Mouse (Mus musculus) embryo, embryonic 11.5 days (tissue): ENCODE measurements around the gene Gm43552.

Experiments used
- DNase-seq: peaks from one replicate; pipeline ENCODE4 v3.0.0-alpha.2; 2012; ENCODE audit warnings: low read depth, low spot score

The Gm43552 gene

GRCm38 (mm10) chr5:65438041-65438440, 54.6 kb downstream of the Gm43552 start:
- no peak for DNase-seq

- peak; percentile 98 for DNase-seq
Observed at GRCm38 (mm10) chr5:65435806-65436561, 56.6 kb downstream of the Gm43552 start, which contains the start of gene Ugdh. Ugdh (minus strand) TSS chr5:65435949.

- DNase-seq, result no peak
Observed at GRCm38 (mm10) chr5:65435363-65435805, 57.2 kb downstream of the Gm43552 start.

GRCm38 (mm10) chr5:65434471-65435362, 57.9 kb downstream of the Gm43552 start:
- peak; percentile 8 for DNase-seq

- DNase-seq, result no peak
Observed at GRCm38 (mm10) chr5:65429441-65429840, 63.2 kb downstream of the Gm43552 start.

GRCm38 (mm10) chr5:65428321-65428720, 64.3 kb downstream of the Gm43552 start:
- no peak for DNase-seq

GRCm38 (mm10) chr5:65425251-65425650, 67.4 kb downstream of the Gm43552 start:
- no peak for DNase-seq

- DNase-seq, result no peak
Observed at GRCm38 (mm10) chr5:65424215-65424614, 68.4 kb downstream of the Gm43552 start.

GRCm38 (mm10) chr5:65422803-65423202, 69.8 kb downstream of the Gm43552 start:
- no peak for DNase-seq

GRCm38 (mm10) chr5:65420822-65421221, 71.8 kb downstream of the Gm43552 start:
- DNase-seq, result no peak

- DNase-seq, result no peak
Observed at GRCm38 (mm10) chr5:65419136-65419535, 73.5 kb downstream of the Gm43552 start.

GRCm38 (mm10) chr5:65415653-65416458, 76.8 kb downstream of the Gm43552 start:
- peak; percentile 43 for DNase-seq

- no peak for DNase-seq
Observed at GRCm38 (mm10) chr5:65407989-65408388, 84.6 kb downstream of the Gm43552 start.

GRCm38 (mm10) chr5:65401251-65401994, 91.2 kb downstream of the Gm43552 start:
- DNase-seq, result peak; percentile 66

- DNase-seq, result no peak
Observed at GRCm38 (mm10) chr5:65394425-65394824, 98.2 kb downstream of the Gm43552 start.

- DNase-seq, result peak; percentile 19
Observed at GRCm38 (mm10) chr5:65391753-65392152, 100.9 kb downstream of the Gm43552 start.

GRCm38 (mm10) chr5:65390648-65391644, 101.7 kb downstream of the Gm43552 start, which contains the start of the genes Rpl9 and Lias:
Rpl9 (minus strand) TSS chr5:65391444.
Lias (plus strand) TSS chr5:65391497.
- DNase-seq, result peak; percentile 98

- no peak for DNase-seq
Observed at GRCm38 (mm10) chr5:65387008-65387867, 105.4 kb downstream of the Gm43552 start.
